Mouse (Mus musculus) intestine, postnatal 0 days (tissue): Measurements from ENCODE around the gene Gabra4. TPM values are rescaled to one million over a fixed set of nuclear protein-coding genes. Genes with fewer than 3 reads are reported as not detected.

Source experiments
- ATAC-seq: fragments of 200-750 bp; cut with Nextera tagmentation; 2 replicates; pipeline ENCODE4 v1.8.0; 2017; ENCODE audit warnings: mild to moderate bottlenecking, moderate TSS enrichment, moderate library complexity
- H3K27ac ChIP-seq: fragments of 300-500 bp; sonication (generic); 2 replicates; pipeline ENCODE4 v1.5.1; 2014; ENCODE audit warnings: mild to moderate bottlenecking, low read depth, low read length, moderate library complexity
- H3K27me3 ChIP-seq: fragments of 300-500 bp; sonication (generic); replicated peaks from 2 replicates; pipeline ENCODE4 v1.6.1; 2014; ENCODE audit warnings: low read length, mixed read lengths; ENCODE audit not compliant: control insufficient read depth, insufficient read depth
- H3K36me3 ChIP-seq: fragments of 300-500 bp; sonication (generic); 2 replicates; pipeline ENCODE4 v1.6.1; 2014; ENCODE audit warnings: mild to moderate bottlenecking, moderate library complexity; ENCODE audit not compliant: control insufficient read depth, insufficient read depth
- H3K4me1 ChIP-seq: fragments of 300-500 bp; sonication (generic); replicated peaks from 2 replicates; pipeline ENCODE4 v1.6.1; 2014; ENCODE audit warnings: antibody characterized with exemption, low read length, mixed read lengths; ENCODE audit not compliant: control insufficient read depth, insufficient read depth
- H3K4me2 ChIP-seq: fragments of 300-500 bp; sonication (generic); replicated peaks from 2 replicates; pipeline ENCODE4 v1.6.1; 2014; ENCODE audit warnings: low read depth, mild to moderate bottlenecking, moderate library complexity
- H3K4me3 ChIP-seq: fragments of 300-500 bp; sonication (generic); 2 replicates; pipeline ENCODE4 v1.5.1; 2014; ENCODE audit warnings: low read depth, low read length
- H3K9ac ChIP-seq: fragments of 300-500 bp; sonication (generic); 2 replicates; pipeline ENCODE4 v1.6.1; 2014; ENCODE audit warnings: mild to moderate bottlenecking, low read depth, low read length
- H3K9me3 ChIP-seq: fragments of 300-500 bp; sonication (generic); 2 replicates; pipeline ENCODE4 v1.6.1; 2016; ENCODE audit warnings: mixed run types; ENCODE audit not compliant: control insufficient read depth
- CTCF ChIP-seq: sonication (generic); IDR thresholded peaks from 2 replicates; pipeline ENCODE4 v1.5.1; 2016; ENCODE audit warnings: low read depth, mild to moderate bottlenecking, control low read depth, antibody characterized with exemption, moderate library complexity
- WGBS: fragments of 180-500 bp; shearing (Covaris S2); extraction: QIAGEN DNeasy Blood & Tissue Kit; methylation state at CpG from one replicate; pipeline ENCODE4 v1.1.7; 2014; 5-methylcytosine and 5-hydroxymethylcytosine counted together
- polyA plus RNA-seq: library from polyadenylated mRNA; unstranded; fragments of >200 nt; fragmentation: Nextera tagmentation; extraction: Ambion mirVana; gene quantifications from 2 replicates; pipeline ENCODE4 v1.2.1, GENCODE M21; 2015

Gabra4 gene
- polyA plus RNA-seq, 1 experiment from 2014 or later, result 0.18 TPM

DNA sequence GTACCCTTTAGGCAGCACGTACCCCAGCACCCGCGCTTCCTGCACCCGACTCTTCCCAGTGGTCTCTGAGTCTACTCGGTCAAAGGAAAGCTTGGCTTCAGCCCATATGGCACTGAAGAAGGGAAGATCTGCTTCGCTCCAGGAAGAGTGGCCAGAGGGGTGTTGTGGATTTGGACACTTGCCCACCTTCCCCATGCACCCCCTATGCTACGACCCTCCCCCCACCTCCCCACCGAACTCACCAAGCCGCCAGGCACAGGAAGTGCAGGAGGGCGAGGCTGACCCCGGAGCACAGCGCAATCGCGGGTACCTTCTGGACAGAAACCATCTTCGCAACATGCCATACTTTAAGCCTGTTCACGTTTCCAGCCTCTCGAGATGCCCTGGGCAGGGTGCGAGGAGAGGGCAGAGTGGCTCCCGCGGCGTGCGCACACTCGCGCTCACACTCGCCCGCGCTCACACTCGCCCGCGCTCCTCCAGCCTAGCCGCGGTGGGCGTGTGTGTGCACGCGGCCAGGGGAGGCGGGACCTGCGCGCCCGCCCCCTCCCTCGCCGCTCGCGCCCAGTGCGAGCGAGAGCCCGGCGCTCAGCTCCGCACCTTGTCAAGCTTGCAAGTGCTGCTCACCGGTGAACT lies 510 bp downstream of the Gabra4 start, which contains the start of gene Gabrb1:
TSS of gene Gabrb1 (plus strand) at position 632 of the 633 bp plus-strand sequence.
- H3K27ac ChIP-seq, result no peak within 1 kb of the TSS
- under 1% methylated on average over 49 of the region's 49 CpGs for WGBS

DNA sequence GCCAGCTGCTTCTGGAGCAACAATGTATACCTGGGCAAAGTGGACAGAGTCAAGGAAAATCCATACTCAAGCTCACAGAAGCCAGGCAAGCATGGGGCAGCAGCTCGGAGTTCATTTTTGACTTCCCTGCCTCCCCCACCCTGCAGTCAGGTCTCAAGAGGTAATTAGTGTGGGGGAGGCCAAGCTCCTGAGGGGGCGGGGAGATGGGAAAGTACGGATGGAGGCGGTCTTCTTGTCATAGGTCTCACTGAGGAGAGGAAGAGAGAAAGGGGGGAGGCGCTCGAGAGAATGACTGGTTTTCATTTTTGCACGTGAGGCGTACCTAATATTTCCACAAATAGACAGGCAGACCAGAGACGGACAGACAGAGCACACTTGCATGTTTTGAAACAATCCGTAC lies 1.3 kb downstream of the Gabra4 start:
- Histone ChIP-seq H3K9me3 (no peaks in the 10 kb centered on the region), H3K27ac (no peak overlapping the region), H3K36me3 (no peaks in the 10 kb centered on the region), H3K9ac (no peak overlapping the region), H3K4me2 (no peak overlapping the region; the same call in 1 of the 2 replicates), H3K4me1 (no peaks in the 10 kb centered on the region), H3K27me3 (peaks cover 23% of the 10 kb centered on the region), H3K4me3 (peak overlapping the region; percentile 46; the same call in 1 of the 2 replicates)
- 12% methylated on average over 10 of the region's 10 CpGs for WGBS
- ATAC-seq, result no peak
- no peak for TF ChIP-seq CTCF

More for the DNA sequence above, 510 bp downstream of the Gabra4 start, which contains the start of gene Gabrb1:
- Histone ChIP-seq H3K4me1 (no peaks in the 10 kb centered on the region), H3K4me2 (peak within 1 kb of the TSS; percentile 84), H3K9me3 (no peaks in the 10 kb centered on the region), H3K36me3 (no peaks in the 10 kb centered on the region), H3K9ac (no peak within 1 kb of the TSS), H3K27me3 (peaks cover 23% of the 10 kb centered on the region), H3K4me3 (peak within 1 kb of the TSS; percentile 46)
- peak; percentile 60 for ATAC-seq
- TF ChIP-seq CTCF, result no peak

DNA sequence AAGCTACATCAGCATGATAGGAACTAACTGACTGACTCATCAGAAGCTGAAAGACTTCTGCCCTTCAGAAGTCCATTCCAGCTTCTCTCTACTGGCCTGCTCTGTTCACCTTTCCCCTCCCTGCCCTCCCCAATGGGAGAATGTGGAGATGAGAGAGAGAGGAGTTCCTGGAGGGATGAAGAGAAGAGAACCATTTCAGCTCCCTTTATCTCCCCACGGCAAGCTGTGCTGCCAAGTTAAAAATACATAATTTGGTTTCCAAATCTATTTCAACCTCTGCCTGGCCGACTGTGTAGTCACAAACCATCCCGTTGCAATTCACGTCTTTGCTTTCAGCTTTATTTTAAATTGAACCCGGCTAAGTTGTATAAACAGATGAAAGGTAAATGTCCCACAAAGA lies 4.1 kb downstream of the Gabra4 start:
- no peak for TF ChIP-seq CTCF
- Histone ChIP-seq H3K9me3 (no peaks in the 10 kb centered on the region), H3K4me2 (no peak overlapping the region), H3K4me3 (no peak overlapping the region), H3K27me3 (peaks cover 23% of the 10 kb centered on the region), H3K4me1 (no peaks in the 10 kb centered on the region), H3K9ac (no peak overlapping the region), H3K27ac (no peak overlapping the region), H3K36me3 (no peaks in the 10 kb centered on the region)
- 67% methylated on average over 5 of the region's 5 CpGs for WGBS
- ATAC-seq, result no peak

DNA sequence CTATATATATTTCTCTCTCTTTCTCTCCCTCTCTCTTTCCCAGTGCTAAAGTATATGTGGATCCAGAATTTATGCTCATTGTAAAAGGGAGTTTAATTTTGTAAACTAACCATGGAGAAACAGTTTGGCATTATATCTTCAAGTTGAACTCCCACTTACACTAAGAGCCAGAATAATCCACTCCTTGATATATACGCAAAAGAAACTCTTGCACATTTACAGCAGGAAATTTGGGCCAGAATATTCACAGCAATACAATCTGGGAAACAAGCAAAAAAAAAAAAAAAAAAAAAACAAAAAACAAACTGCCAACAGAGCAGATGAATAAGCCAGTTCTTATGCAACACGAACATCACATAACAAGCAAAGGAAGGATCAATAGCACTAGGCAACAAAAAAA lies 10.0 kb downstream of the Gabra4 start:
- ATAC-seq, result no peak
- Histone ChIP-seq H3K9ac (no peak overlapping the region), H3K4me1 (no peaks in the 10 kb centered on the region), H3K27ac (no peak overlapping the region), H3K4me2 (no peak overlapping the region), H3K27me3 (no peaks in the 10 kb centered on the region), H3K36me3 (no peaks in the 10 kb centered on the region), H3K9me3 (no peaks in the 10 kb centered on the region), H3K4me3 (no peak overlapping the region)
- 82% methylated on average over 2 of the region's 2 CpGs for WGBS
- TF ChIP-seq CTCF, result no peak

DNA sequence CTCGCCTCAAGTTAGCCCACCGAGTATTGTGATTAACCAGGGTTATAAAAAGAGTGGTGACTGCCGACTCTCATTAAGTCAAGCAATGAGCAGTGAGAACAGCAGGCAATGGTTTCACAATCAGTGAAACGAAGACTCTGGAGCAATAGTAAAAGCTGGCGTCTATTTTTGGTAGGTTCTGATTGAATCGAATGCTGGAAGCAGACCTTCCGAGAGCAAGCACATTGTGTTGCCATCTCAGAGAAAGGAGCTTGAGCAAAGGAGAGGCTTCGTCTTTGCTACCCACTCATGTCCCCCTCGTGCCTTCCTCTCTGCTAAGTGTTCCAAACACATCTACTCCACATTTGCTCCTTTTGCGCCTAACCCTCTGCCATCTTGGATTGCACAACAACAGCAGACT lies 18.3 kb downstream of the Gabra4 start:
- Histone ChIP-seq H3K4me3 (no peak overlapping the region), H3K27me3 (no peaks in the 10 kb centered on the region), H3K9ac (no peak overlapping the region), H3K36me3 (no peaks in the 10 kb centered on the region), H3K4me1 (no peaks in the 10 kb centered on the region), H3K27ac (no peak overlapping the region), H3K4me2 (no peak overlapping the region), H3K9me3 (no peaks in the 10 kb centered on the region)
- no peak for ATAC-seq
- TF ChIP-seq CTCF, result no peak
- 81% methylated on average over 10 of the region's 10 CpGs for WGBS

DNA sequence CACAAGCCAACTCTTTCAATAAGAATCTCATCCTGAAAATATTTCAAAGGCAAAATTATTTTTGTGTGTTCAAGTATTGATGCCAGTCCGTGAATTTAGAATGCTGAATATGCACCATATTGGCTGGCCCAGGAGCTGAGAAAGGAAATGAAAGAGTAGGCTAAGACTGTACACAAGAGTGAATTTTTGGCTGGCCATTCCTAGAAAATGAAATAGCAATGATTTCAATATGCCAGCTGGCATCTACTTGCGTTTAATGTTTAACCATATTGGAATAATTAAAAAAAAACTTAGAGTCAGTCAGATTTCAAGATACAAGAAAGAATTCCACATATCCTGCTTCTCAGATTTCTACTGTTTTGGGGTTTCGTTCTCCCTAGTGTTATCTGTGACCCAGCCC lies 30.3 kb downstream of the Gabra4 start:
- no peak for TF ChIP-seq CTCF
- H3K4me1 ChIP-seq, result no peaks in the 10 kb centered on the region
- H3K9ac ChIP-seq, result no peak overlapping the region
- H3K4me3 ChIP-seq, result no peak overlapping the region
- ATAC-seq, result no peak
- 85% methylated on average over 3 of the region's 3 CpGs for WGBS
- no peak overlapping the region for H3K4me2 ChIP-seq
- no peaks in the 10 kb centered on the region for H3K27me3 ChIP-seq
- H3K36me3 ChIP-seq, result no peaks in the 10 kb centered on the region
- H3K27ac ChIP-seq, result no peak overlapping the region
- H3K9me3 ChIP-seq, result no peaks in the 10 kb centered on the region
